Mouse (Mus musculus) lung, postnatal 0 days (tissue): Measurements from ENCODE around the gene Slc6a6.

ENCODE experiments used
- CTCF ChIP-seq: IDR thresholded peaks from 2 replicates; pipeline ENCODE4 v1.5.1; 2016; ENCODE audit warnings: antibody characterized with exemption, mild to moderate bottlenecking
- EP300 ChIP-seq: IDR thresholded peaks from 2 replicates; pipeline ENCODE4 v1.6.1; 2016; ENCODE audit warnings: antibody characterized with exemption, mild to moderate bottlenecking, control low read depth

GRCm38 (mm10) chr6:91693301-91693886, 9.5 kb downstream of the Slc6a6 start:
- TF ChIP-seq CTCF (no peak), EP300 (no peak)
